Mouse (Mus musculus) heart, postnatal 36 days (tissue): ENCODE data around the gene Tekt4. TPM values are rescaled to one million over a fixed set of nuclear protein-coding genes. Genes with fewer than 3 reads are reported as not detected.

Experiments
- DNase-seq, 2 experiments: peaks; one replicate each; pipeline ENCODE4 v3.0.0; 2021 to 2022
- intact Hi-C: fragments of 180-260 bp; cut with DNase I; formaldehyde crosslinking; loops from one replicate; pipeline ENCODE4 v1.15.1; 2025
- total RNA-seq, 2 experiments: library from RNA; stranded (reverse); gene quantifications; 2 replicates each; pipeline ENCODE4 v1.2.3; 2021

Tekt4 gene
- under 1 TPM in 1 of 2 experiments, not detected in 1; 0.47 TPM for total RNA-seq

GRCm38 (mm10) chr17:25454272-25454671 is at the start of gene Tekt4:
Gene Tekt4 (plus strand): TSS chr17:25454615.
- intact Hi-C loops, result no loop called here

GRCm38 (mm10) chr17:25405224-25405895 is 49.1 kb upstream of the Tekt4 start:
- intact Hi-C loops, result no loop called here
- peak in 1 of 2 experiments; percentile 14 for DNase-seq

More at GRCm38 (mm10) chr17:25454272-25454671, at the start of gene Tekt4:
- DNase-seq, result no peak

GRCm38 (mm10) chr17:25406011-25406441 is 48.4 kb upstream of the Tekt4 start:
- peak in 1 of 2 experiments; percentile 14 for DNase-seq
- intact Hi-C loops, result no loop called here

GRCm38 (mm10) chr17:25407352-25407751 is 47.1 kb upstream of the Tekt4 start:
- intact Hi-C loops, result no loop called here
- no peak for DNase-seq

GRCm38 (mm10) chr17:25408302-25408999 is 46.0 kb upstream of the Tekt4 start:
- DNase-seq, result no peak
- intact Hi-C loops, result loop anchor here (2.0 kb wide), 1 partner anchor 24 kb away; the partner anchor contains the start of gene Cacna1h

- intact Hi-C loops, result loop anchor here (2.0 kb wide), 1 partner anchor 23 kb away; the partner anchor contains the start of gene Cacna1h
- no peak for DNase-seq
Measured at GRCm38 (mm10) chr17:25409621-25410020, 44.8 kb upstream of the Tekt4 start.

GRCm38 (mm10) chr17:25410180-25410579 is 44.2 kb upstream of the Tekt4 start:
- DNase-seq, result no peak
- intact Hi-C loops, result no loop called here

- no peak for DNase-seq
- intact Hi-C loops, result no loop called here
Measured at GRCm38 (mm10) chr17:25410786-25411185, 43.6 kb upstream of the Tekt4 start.

- intact Hi-C loops, result no loop called here
- no peak for DNase-seq
Measured at GRCm38 (mm10) chr17:25411251-25411650, 43.2 kb upstream of the Tekt4 start.

- intact Hi-C loops, result no loop called here
- DNase-seq, result peak; percentile 28
Measured at GRCm38 (mm10) chr17:25414209-25414608, 40.2 kb upstream of the Tekt4 start.

GRCm38 (mm10) chr17:25414917-25415316 is 39.5 kb upstream of the Tekt4 start:
- intact Hi-C loops, result no loop called here
- DNase-seq, result no peak

- DNase-seq, result no peak
- intact Hi-C loops, result no loop called here
Measured at GRCm38 (mm10) chr17:25415421-25415913, 38.9 kb upstream of the Tekt4 start.

GRCm38 (mm10) chr17:25416219-25416618 is 38.2 kb upstream of the Tekt4 start:
- DNase-seq, result no peak
- intact Hi-C loops, result no loop called here

GRCm38 (mm10) chr17:25417990-25418389 is 36.4 kb upstream of the Tekt4 start:
- DNase-seq, result no peak
- intact Hi-C loops, result no loop called here

- intact Hi-C loops, result no loop called here
- DNase-seq, result no peak
Measured at GRCm38 (mm10) chr17:25418926-25419325, 35.5 kb upstream of the Tekt4 start.

GRCm38 (mm10) chr17:25420998-25421397 is 33.4 kb upstream of the Tekt4 start:
- no peak for DNase-seq
- intact Hi-C loops, result no loop called here

GRCm38 (mm10) chr17:25424526-25425080 is 29.8 kb upstream of the Tekt4 start:
- no peak for DNase-seq
- intact Hi-C loops, result no loop called here

GRCm38 (mm10) chr17:25425996-25426395 is 28.4 kb upstream of the Tekt4 start:
- DNase-seq, result no peak
- intact Hi-C loops, result no loop called here

GRCm38 (mm10) chr17:25427441-25427840 is 27.0 kb upstream of the Tekt4 start:
- DNase-seq, result no peak

GRCm38 (mm10) chr17:25429240-25429639 is 25.2 kb upstream of the Tekt4 start:
- intact Hi-C loops, result no loop called here
- DNase-seq, result no peak

More at GRCm38 (mm10) chr17:25427441-25427840, 27.0 kb upstream of the Tekt4 start:
- intact Hi-C loops, result no loop called here

GRCm38 (mm10) chr17:25429886-25430285 is 24.5 kb upstream of the Tekt4 start:
- DNase-seq, result no peak
- intact Hi-C loops, result no loop called here
